Mouse (Mus musculus) small intestine, adult 2 months (tissue): ENCODE results near the gene Sema5a.

Experiments used
- CTCF ChIP-seq: fragments of 200-500 bp; IDR thresholded peaks from 2 replicates; pipeline ENCODE4 v1.5.1; 2012; ENCODE audit warnings: low read depth, mild to moderate bottlenecking, control low read depth, inconsistent platforms, low read length, moderate library complexity, mixed read lengths; ENCODE audit not compliant: insufficient replicate concordance, insufficient read length; ENCODE audit errors: extremely low read depth
- POLR2A ChIP-seq: fragments of 200-500 bp; IDR thresholded peaks from 2 replicates; pipeline ENCODE4 v1.6.1; 2012; ENCODE audit warnings: low read depth, mild to moderate bottlenecking, control low read depth, inconsistent platforms, low read length, moderate library complexity

DNA sequence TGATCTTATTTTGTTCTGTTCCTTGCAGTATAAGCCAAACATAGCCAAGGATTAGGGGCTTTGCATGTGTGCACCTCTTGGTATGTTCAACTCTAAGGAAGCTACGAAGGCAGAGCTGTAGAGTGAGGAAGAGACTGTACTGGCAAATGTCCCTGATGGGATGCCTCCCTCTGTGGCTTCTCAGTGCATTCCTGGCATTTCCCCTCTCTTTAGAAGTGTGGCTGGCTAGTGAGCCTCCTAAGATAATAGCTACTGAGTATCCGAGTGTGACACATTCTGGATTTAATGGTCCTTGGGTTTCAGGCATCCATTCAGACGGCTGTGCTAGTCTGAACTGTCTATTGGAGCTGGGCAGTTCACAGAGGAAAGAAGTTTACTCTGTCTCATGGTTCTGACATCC lies 19.0 kb downstream of the Sema5a start:
- TF ChIP-seq CTCF (no peak), POLR2A (no peak)
